Mouse (Mus musculus) yolk sac, embryonic 10.5 days (tissue): ENCODE measurements around the gene Il11ra2.
"Not testable (repeated sequence)": the region's sequence is repeated elsewhere in the genome, so short reads cannot be mapped to it uniquely, and the experiment has no call there.

Experiments
- DNase-seq: peaks from one replicate; pipeline ENCODE4 v3.0.0-alpha.2; 2017; ENCODE audit warnings: low spot score

The Il11ra2 gene

GRCm38 (mm10) chr4:42661793-42662192 is at the start of gene Il11ra2:
Gene Il11ra2 (minus strand): TSS chr4:42661893.
- DNase-seq = not testable (repeated sequence)

DNA sequence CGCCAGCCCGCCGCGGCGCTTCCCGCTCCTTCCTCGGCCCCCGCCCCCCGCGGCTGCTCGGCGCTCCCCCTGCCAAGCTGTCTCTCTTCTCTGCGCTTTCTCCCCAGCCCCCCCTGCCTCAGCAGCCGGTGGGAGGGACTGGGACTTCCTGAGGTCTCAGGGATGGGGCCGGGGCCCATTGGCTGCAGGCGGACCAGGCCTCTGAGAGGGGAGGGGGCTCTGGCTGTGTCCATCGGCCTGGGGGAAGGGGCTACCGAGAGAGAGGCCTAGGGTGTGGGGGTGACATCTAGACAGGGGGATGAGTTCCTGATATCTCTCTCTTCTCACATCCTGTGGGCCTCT is 20.5 kb upstream of the Il11ra2 start:
- DNase-seq = not testable (repeated sequence)

GRCm38 (mm10) chr4:42681473-42682182 is 19.9 kb upstream of the Il11ra2 start:
- not testable (repeated sequence) for DNase-seq

- not testable (repeated sequence) for DNase-seq
Observed at GRCm38 (mm10) chr4:42680374-42681356, 19.0 kb upstream of the Il11ra2 start.

GRCm38 (mm10) chr4:42679365-42679764 is 17.7 kb upstream of the Il11ra2 start:
- not testable (repeated sequence) for DNase-seq

GRCm38 (mm10) chr4:42675415-42675814 is 13.7 kb upstream of the Il11ra2 start:
- DNase-seq = not testable (repeated sequence)

GRCm38 (mm10) chr4:42654951-42655350 is 6.7 kb downstream of the Il11ra2 start, which contains the start of gene Ccl27b:
Gene Ccl27b (plus strand): TSS chr4:42655251.
- not testable (repeated sequence) for DNase-seq

- not testable (repeated sequence) for DNase-seq
Observed at GRCm38 (mm10) chr4:42629419-42629818, 32.3 kb downstream of the Il11ra2 start, which contains the start of gene Gm2564. Gene Gm2564 (plus strand): TSS chr4:42629719.

DNA sequence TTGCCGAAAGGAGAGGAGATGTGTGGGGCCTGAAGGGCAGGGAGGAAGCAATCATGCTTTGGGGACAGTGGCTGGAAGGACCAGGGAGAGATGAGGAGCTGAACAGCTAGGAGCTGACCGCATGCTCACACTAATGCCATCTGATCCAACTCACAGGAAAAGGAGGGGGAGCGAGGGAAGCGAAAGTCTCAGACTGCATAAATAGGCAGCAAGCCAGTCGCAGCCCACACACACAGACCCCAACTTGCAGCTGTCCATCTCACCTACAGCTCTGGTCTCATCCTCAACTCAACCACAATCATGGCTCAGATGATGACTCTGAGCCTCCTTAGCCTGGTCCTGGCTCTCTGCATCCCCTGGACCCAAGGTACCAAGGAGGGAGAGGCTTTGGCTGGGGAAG is 49.8 kb downstream of the Il11ra2 start, which contains the start of gene Gm10591:
Gene Gm10591, plus strand, starts transcription at position 301 of the 400 bp plus-strand sequence.
- DNase-seq = not testable (repeated sequence)
